Mouse (Mus musculus) left cerebral cortex, postnatal 25 days (tissue): Measurements from ENCODE around the gene Mknk2. TPM values are rescaled to one million over a fixed set of nuclear protein-coding genes. Genes with fewer than 3 reads are reported as not detected.

Experiments
- DNase-seq, 2 experiments: peaks; one replicate each; pipeline ENCODE4 v3.0.0; 2022; ENCODE audit warnings: low spot score in 2 of 2, mixed read lengths in 1 of 2
- intact Hi-C: fragments of 180-260 bp; cut with DNase I; formaldehyde crosslinking; loops from one replicate; pipeline ENCODE4 v1.15.1; 2025
- total RNA-seq, 2 experiments: library from RNA; stranded (reverse); gene quantifications; 2 replicates each; pipeline ENCODE4 v1.2.3; 2021

Gene Mknk2
- total RNA-seq = 10 to 100 TPM; 35.3 to 44.0 TPM

DNA sequence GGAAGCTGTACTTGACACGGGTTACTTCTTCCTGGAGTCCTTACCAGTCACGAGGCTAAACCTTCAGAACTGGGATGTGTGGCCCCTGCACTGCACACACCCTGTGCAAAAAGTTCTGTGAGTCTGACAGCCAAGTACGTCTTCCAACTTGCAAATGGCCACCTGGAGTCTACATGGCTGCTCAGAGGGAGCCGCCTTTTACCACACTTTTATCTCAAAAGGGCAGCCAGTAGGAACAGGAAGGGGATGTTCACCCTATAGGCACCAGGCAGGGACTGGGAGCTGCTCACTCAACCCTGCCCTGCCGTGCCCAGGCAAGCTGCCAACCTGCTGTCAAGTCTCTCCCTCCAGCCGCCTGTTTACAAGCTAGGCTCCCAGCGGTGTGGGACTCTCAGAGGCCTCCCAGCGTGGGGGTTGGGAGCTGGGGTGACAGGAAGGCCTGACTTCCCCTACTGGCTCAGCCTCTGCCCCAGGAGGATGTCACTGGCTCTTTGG, at the start of gene Mknk2:
Gene Mknk2, minus strand, starts transcription at position 171 of the 495 bp plus-strand sequence.
- intact Hi-C loops = loop anchor here (2.0 to 5.0 kb wide), 2 partner anchors 25 to 91 kb away; partner anchors contain the start of gene Izumo4
- DNase-seq = peak; percentile 76 to 84

DNA sequence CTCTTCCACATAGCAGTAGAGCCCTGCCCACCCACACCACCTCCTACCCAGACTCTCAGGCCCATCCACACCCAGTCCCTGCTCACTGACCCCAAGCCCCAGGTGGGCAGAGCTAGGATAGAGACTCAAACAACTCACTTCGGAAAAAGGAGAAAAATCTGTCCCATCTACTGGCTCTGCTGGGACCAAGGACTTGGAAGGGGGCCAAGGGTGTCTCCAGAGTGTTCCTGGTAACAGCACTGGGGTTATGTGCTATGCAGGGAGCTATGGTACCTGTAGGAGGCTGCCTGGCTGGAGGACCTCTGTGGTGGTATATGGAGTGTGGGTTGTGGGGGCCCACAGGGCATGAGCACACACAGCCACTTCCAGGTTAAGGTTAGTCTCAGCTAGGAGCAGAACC, 39.4 kb upstream of the Mknk2 start:
- intact Hi-C loops = no loop called here
- no peak for DNase-seq

DNA sequence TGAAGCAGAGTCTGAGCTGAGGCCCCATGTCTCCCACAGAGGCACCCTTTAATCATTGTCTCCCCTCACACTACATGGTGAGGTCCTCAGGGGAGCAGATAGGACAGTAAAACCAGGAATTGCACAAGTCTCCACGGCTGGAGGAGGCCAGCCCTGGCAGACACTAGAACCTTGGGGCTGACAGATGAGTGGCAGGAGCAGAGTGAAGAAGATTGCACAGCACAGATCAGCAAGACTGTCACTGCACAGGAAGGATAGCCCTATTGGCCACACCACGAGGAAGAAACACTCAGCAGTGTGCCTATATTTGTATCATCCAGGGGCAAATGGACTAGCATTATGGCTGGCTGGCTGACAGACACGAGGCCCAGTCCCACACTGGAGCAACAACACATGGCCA, 32.9 kb upstream of the Mknk2 start:
- no peak for DNase-seq
- intact Hi-C loops = no loop called here

GRCm38 (mm10) chr10:80705479-80705878, 27.6 kb upstream of the Mknk2 start:
- DNase-seq = no peak
- intact Hi-C loops = no loop called here

DNA sequence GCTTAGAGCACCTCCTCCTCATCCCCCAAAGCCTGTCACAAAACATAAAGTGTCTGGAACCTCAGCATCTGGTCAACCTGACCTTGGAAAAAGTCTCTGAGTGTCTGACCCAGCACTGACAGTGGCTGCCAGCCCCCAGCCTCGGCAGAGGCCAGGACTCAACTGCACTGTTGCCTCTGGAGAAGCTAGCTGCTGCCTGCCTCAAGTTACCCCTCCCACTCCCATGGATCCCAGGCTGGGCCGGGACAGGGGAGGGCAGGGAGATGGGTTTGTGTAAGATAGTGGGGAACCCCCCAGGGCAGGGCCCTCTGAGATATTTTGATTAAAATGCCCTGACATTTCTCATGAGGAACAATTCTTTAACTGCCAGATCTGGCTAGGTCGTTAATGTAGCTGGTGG, 27.1 kb upstream of the Mknk2 start:
- no peak for DNase-seq
- intact Hi-C loops = no loop called here

DNA sequence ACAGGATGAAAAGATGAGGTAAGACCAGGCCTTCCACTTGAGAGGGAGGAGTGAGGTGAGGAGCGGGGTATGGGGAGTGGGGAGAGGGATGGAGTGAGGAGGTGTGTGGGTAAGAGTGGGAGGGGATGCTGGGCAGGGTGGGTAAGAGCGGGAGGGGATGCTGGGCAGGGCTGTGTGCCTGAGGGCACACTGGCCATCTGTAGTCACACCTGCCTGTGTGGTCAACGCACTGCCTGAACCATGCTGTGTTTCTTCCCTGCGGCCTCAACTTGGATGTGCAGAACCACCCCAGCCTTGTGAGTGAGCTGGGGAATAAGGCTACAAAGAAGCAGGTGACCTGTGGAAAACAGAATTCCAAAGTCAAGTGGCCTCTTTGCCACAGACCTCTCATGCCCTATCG, 26.5 kb upstream of the Mknk2 start:
- intact Hi-C loops = no loop called here
- no peak for DNase-seq

GRCm38 (mm10) chr10:80703643-80704042, 25.7 kb upstream of the Mknk2 start:
- intact Hi-C loops = loop anchor here (2.0 kb wide), 2 partner anchors 27 to 37 kb away; no protein-coding TSS in a partner anchor
- DNase-seq = no peak

DNA sequence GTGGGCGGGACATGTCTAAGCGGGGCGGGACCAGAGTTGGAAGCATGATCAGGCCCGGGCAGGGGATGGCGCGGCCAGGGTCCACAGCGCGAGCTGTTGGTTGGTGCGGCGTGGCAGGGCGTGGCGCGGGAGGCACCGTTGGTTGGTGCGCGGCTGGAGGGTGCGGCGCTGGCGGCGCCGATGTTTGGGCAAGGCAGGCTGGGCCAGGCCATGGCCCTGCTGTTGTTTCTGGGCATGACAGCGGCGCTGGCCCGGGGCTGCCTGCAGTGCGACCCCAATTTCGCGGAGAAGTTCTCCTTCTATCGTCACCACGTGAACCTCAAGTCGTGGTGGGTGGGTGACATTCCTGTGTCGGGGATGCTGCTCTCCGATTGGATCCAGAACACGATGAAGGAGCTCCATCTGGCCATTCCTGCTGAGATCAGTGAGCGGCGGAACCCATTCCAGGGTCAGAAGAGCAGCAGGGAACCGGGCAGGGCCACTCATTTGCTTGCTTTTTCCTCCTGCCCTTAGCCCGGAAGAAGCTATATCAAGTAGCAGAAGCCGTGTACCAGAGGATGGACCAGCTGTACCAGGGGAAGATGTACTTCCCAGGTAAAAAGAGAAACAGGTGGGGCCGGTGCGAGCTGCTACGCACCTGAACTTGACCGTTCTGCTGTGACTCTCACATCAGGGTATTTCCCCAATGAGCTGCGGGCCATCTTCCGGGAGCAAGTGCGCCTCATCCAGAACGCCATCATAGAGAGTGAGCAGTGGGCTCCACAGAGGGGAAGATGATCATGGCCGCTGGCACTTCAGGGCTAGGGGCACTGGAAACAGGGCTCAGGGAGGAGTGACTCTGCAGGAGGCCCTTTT, 24.9 kb upstream of the Mknk2 start:
- intact Hi-C loops = loop anchor here (2.0 kb wide), 2 partner anchors 26 to 38 kb away; no protein-coding TSS in a partner anchor
- peak; percentile 94 to 97 for DNase-seq

GRCm38 (mm10) chr10:80701721-80702535, 24.0 kb upstream of the Mknk2 start, which contains the start of the genes Mob3a and Izumo4:
TSS of gene Mob3a (minus strand) at chr10:80701977.
TSS of gene Izumo4 (plus strand) at chr10:80702184.
- intact Hi-C loops = loop anchor here (2.0 kb wide), 2 partner anchors 25 to 39 kb away; no protein-coding TSS in a partner anchor

DNA sequence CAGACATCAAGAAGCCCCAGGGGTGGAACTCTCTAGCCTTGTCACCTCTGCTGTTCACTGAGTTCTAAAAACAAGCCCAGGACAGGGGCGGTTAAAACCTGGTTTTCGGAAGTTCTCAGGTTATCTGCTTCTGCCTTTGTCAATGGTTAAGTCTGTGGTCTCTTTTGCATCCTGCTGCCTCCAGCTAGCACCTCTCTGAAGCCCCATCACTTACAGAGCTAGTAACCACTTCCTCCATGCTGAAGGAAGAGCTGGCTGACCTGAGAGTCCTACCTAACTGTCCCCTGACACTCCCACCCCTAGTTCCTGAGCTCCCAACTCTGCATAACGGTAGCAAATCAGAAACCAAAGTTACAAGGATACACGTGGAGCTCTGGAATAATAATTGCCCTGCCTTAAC, 22.8 kb upstream of the Mknk2 start:
- DNase-seq = no peak
- intact Hi-C loops = no loop called here

More at GRCm38 (mm10) chr10:80701721-80702535, 24.0 kb upstream of the Mknk2 start, which contains the start of the genes Mob3a and Izumo4:
- DNase-seq = peak; percentile 98 to 100

DNA sequence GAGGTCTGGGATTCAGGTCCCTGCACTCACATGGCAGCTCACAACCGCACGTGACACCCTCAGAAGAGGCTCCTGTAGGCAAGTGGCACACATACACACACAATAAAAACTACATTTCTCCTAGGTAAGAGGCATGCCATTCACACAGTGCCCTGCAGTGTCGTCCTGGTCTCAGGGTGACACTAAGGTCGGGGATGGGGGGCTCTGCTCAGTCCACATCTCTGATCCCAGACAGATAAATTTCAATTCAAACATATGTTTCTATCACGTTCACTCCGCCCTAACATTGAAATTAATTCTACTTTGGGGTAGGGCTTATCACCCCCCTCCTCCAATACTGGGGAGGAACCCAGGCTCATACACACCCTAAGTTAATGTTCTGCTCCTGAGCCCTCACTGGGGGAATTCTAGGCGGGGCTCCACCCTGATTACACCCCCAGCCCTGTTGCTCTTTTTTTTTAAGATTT, 22.2 kb upstream of the Mknk2 start:
- no peak for DNase-seq
- intact Hi-C loops = no loop called here

DNA sequence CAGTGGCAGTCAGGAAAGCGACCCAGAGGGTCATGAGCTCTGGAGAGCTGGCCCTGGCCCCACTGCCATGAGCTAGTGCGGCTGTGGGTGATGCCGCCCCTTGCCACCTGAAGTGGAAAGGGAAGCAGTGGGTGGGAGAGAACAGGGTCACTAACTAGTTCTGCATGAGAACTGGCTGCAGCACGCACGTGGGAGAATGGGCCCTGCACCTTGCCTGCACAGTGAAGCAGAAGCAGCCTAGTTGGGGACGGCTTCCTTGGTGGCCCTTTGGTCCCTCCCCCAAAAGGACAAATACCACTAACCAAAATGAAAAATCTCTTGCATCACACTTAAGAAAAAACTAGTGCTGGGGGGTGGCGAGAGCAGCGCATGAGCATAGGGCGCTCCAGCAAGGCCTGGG, 20.7 kb upstream of the Mknk2 start:
- DNase-seq = no peak
- intact Hi-C loops = no loop called here

DNA sequence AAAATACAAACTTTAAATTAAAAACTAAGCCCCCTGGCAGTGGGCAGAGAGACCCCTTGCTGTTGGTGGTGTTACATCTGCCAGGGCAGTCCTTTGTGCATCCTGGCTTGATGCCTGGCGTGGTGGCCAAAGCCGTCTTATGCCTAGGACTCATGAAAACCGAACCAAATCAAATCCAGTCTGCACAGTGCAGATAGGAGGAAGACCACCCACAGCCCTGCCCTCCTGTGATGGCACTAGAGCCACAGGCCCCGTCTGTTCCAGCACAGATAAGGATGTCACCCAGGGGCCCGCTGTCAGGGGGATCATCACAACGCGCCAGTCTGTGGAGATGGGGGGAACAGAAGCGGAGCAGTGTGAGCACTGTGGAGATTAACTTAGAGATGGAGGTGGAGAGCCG, 19.9 kb upstream of the Mknk2 start:
- DNase-seq = no peak
- intact Hi-C loops = no loop called here

GRCm38 (mm10) chr10:80697393-80697787, 19.5 kb upstream of the Mknk2 start:
- DNase-seq = no peak
- intact Hi-C loops = no loop called here

DNA sequence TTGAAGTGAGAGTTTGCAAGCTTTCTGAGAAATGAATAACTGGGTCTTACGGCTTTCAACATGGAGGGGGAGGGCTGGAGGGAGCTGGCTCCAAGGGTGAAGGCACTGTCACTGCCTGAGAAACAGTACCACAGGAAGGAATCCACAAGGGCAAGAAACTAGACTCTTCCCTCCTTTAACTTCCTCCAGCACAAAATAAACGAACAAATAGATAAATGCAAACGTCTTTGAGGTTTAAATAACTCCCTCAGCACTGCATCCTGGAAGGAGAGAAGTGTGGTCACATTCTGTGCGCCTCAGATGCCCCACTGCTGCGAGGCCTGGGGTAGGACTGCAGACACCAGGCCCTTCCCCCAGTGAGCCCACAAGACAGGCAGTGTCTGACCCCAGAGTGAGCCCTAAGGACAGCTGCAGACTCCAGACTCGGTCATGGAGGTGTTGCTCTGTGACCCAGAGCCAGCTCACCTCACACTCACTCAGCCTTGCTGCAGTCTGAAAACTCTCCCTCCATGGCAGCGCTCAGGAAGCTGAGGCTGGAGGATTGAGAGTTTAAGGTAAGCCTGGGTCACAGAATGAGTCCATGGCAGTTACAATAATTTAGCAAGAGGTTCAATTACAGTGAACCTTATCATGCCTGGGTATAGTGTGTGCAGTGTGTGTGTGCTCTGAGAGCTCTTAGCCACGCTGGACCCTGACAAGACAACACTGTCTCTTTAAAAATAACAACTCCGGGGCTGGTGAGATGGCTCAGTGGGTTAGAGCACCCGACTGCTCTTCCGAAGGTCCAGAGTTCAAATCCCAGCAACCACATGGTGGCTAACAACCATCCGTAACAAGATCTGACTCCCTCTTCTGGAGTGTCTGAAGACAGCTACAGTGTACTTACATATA, 18.8 kb upstream of the Mknk2 start:
- no peak for DNase-seq
- intact Hi-C loops = no loop called here

GRCm38 (mm10) chr10:80695801-80696501, 18.0 kb upstream of the Mknk2 start:
- intact Hi-C loops = no loop called here
- DNase-seq = no peak

DNA sequence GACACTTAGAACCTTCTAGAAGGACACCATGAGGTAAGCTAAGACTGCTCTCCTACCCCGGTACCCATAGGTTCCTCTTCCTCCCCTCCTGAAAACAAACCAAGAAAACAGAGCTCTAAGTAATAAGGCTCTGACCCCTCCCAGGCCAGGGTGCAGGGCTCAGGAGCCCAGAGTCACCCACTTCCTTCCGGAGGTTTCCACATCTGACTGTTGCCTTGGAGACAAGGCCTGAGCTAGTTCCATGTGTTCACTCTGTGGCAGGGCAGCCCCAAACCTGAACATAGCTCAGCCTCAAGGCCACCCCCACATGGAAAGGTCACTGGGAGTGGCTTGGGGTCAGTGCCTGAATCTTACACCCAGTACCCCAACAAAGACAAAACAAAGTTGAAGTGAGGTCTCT, 17.3 kb upstream of the Mknk2 start:
- intact Hi-C loops = no loop called here
- DNase-seq = peak in 1 of 2 experiments; percentile 40

- DNase-seq = no peak
- intact Hi-C loops = no loop called here
Measured at GRCm38 (mm10) chr10:80694159-80694938, 16.4 kb upstream of the Mknk2 start.
